Mouse (Mus musculus) bone marrow macrophage, adult 2 months (primary cell): ENCODE data around the gene Crybb2.

ENCODE experiments used
- CTCF ChIP-seq: IDR thresholded peaks from 2 replicates; pipeline ENCODE4 v1.5.1; 2012; ENCODE audit warnings: low read depth, mild to moderate bottlenecking, low read length, moderate library complexity
- POLR2A ChIP-seq: IDR thresholded peaks from 2 replicates; pipeline ENCODE4 v1.6.1; 2012; ENCODE audit warnings: mild to moderate bottlenecking, low read depth, low read length, borderline replicate concordance

- TF ChIP-seq POLR2A (no peak), CTCF (no peak)
Measured at GRCm38 (mm10) chr5:113030082-113030481, 39.8 kb downstream of the Crybb2 start.
